Mouse (Mus musculus) MN1 (cell line): ENCODE measurements at regions not wholly inside any gene's neighbourhood (a gene's known extent, or its start where the extent isn't known, plus 50 kb on each side); places are given as distances from the start of the nearest gene placed in this dataset.
"Not testable (repeated sequence)": the region's sequence is repeated elsewhere in the genome, so short reads cannot be mapped to it uniquely, and the experiment has no call there.

Source experiments
- DNase-seq: peaks from one replicate; pipeline ENCODE4 v3.0.0-alpha.2; 2016; ENCODE audit warnings: low spot score

DNA sequence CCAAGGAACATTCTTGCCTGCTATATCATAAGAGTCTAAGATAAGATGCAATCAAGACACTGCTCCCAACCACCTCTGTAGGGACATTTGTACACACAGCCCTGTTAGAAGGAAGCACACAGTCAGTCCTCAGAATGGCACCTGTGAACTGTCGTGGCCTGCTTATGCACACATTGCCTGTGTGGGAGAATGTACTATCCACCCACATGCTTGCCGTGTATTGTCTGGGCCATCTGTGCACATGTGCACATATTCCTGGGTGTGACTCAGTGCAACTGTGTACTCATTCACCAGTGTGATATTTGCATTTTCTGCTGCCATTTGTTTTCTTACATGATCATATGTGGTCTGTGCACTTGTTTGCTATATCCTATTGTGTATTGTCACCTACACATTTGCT is 333.8 kb upstream of the 3110018I06Rik start:
- no peak for DNase-seq

DNA sequence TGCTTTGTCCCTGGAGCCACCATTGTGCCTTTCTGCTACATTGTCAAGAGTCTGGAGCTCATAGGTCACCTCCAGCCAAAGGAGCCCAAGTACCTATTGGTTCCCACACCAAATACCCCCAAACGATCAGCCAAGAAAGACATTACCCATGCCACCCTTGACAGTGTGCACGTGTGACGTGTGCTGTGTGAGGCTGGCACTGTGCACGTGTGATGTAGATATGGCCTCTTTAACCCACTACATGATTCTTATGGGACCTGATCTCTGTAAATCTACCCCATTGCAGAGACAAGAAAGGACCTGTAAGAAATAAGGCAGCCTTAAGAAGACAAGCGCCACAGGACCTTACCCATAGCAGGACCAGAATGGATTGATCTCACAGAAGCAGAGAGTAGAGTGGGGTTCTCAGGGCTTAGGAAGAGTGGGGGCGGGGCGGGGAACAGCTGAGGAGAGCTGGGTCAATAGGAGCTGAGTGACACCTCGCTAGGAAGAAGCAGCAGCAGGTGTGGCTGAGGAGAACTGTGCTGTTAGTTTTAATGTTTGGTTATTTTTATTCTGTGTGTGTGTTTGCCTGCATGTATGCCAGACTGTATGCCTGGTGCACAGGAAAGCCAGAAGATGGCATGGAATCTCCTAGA is 331.5 kb upstream of the 3110018I06Rik start:
- DNase-seq, result no peak

DNA sequence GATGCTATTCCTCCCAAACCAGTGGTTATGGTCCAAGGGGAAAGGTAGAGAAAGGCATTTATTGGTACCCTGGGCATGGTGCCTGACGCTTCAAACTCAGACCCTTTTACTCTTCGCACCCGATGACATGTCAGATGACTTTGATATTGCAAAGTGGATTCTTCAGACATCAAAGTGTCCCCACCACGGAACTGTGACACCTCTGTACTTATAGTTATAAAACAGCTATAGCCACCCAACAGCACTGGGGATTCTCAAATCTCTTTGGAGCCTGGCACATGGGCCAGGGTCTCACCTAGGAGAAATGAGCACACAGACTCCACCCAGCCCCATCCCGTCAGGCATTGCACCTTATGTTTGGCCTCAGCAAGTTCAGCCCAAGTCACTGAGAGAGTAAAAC is 329.3 kb upstream of the 3110018I06Rik start:
- DNase-seq, result no peak

DNA sequence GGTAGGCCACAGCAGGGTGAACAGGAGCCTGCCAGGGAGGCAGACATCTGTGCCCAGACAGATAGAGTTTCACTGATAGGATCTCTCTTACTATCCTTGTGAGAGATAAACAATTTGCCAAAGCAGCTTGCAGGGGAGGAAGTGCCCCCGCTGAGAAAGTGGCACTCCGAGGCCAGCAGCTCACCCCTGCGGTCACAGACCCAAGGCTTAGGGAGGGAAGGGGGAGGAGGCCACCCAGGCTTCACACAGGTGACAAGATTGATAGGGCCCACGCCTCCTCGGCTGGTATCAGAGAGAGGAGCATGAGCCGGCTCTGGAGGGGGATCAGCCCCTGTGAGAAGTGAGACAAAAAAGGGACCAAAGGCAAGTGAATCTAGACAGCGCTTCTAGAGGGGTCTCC is 328.3 kb upstream of the 3110018I06Rik start:
- no peak for DNase-seq

DNA sequence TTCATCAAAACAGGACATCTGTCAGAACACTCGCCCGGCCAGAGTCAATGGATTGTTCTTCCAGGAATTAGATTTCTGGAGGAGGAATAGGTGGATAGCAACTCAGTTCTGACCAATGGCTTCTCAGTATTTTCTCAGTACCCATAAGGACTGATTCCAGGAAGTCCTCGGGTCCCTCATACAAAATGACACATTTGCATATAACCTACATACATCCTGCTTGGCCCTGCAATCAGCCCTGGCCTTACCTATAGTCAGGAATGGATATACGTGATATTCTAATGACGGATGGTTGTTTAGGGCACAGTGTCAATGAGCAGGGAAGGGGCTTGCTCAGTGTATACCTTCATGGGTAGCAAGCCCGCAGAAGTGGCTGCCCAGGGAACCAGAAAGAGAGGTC is 327.8 kb upstream of the 3110018I06Rik start:
- no peak for DNase-seq

DNA sequence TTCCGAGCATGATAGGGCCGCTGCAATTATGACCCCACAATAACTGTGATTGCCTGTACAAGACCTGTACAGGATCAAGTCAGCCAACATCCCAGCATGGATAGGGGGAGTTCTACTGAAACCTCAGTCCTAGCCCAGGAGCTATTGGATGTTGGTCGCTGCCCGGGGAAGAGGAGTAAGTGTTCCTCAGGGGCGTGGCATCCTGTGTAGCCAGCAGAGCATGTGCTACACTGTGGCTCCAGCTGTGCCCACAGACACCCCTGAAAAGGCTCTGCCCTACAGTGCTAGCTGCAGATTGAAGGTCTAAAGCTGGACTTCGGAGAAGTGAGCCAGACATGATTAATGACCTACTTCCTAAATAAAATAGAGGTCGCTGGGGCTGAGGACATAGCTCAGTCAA is 317.5 kb upstream of the 3110018I06Rik start:
- no peak for DNase-seq

DNA sequence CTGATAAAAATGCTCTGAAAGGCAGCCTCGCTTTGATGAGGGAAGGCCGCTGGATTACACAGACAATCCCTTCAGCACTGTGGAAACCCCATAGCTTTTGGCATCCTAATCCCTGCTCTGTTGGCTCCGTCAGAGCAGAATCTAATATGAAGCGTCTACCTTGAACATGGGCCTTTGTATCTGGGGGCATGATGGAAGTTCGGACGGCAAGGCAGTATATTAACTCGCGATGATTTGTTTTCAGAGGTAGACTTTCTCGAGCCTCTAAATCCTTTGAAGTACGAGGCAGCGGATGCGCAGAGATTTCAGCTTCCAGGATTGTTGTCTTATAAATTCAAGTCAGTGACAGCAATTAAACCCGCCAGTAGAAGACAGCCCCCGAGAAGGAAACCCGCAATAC is 316.8 kb upstream of the 3110018I06Rik start:
- no peak for DNase-seq

DNA sequence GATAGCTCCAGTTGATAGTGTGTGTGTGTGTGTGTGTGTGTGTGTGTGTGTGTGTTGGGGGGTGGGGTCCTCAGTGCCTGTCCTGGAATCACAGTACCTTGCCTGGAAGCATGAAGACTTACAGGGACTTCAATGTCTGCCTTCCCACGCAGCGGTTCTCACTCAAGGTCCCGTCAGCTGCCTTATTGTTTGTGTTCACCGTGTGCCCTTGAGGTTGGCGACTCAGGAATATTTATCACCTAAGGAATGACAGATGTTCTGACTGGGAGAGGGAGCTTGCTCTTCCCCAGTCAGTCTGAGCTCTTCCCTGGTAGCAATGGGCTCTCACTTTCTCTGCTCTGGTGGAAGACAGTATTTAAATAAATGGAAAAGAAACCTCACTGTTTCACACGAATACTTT is 309.8 kb upstream of the 3110018I06Rik start:
- no peak for DNase-seq

DNA sequence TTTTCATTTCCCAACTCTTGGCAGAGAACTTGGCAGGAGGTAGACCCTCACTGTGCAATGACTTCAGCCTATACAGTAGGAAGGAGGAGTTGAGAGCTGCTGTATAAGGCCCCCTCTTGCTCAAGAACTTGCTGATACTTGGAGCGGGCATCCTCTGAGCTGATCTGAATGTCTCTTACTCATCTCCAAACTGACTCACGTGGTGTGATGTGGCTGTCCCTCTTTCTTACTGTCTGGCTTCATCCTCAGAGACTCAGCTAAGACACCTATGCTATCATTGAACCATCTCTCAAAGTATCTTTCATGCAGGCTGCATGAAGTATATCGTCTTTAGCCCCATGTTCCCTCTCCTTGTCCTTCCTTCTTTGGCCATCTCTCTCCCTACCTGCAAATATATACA is 307.9 kb upstream of the 3110018I06Rik start:
- DNase-seq, result no peak

DNA sequence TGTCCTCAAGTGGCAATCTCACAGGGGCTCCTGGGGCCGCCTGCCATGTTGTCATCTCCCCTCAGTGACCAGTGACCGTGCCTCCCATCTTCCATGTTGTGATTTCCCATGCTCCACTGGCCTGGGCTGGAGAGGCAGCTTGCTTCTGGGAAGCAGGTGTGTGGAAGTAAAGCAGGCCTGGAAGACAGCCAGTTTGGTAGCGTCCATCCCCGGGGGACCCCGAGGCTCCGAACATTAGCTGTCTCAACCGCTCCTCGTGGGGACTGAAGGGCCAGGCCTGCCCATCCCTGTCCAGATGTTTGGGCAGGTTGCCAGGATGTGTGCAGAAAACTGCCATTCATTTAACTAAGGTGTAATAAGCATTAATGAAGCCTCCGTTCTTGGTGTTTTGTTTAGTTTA is 307.1 kb upstream of the 3110018I06Rik start:
- no peak for DNase-seq

DNA sequence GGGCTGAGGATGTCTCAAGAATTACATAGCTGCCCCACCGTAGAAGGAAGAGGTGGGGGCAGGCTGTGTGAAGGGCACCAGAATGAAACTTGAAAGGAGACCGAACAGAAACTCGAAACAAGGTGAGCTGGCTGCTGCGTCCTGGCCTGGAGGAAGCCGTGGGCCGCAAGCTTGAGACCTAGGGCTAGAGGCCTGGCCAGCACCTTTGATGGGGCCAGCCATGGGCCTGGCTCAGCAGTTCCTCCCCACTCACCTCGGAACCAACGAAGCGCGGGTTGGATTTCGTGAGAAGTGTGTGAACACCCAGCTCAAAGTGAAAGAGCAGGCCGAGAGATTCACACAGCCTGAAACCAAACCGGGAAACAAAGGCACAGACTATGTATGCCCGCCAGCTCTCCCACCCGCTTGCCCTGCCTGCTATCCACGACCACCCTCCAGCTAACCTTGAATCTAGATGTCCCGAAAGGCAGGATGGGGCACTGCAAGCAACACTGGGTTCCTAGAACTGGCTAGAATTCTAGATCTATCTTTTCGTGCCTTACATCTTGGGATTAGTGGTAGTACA is 306.3 kb upstream of the 3110018I06Rik start:
- no peak for DNase-seq

DNA sequence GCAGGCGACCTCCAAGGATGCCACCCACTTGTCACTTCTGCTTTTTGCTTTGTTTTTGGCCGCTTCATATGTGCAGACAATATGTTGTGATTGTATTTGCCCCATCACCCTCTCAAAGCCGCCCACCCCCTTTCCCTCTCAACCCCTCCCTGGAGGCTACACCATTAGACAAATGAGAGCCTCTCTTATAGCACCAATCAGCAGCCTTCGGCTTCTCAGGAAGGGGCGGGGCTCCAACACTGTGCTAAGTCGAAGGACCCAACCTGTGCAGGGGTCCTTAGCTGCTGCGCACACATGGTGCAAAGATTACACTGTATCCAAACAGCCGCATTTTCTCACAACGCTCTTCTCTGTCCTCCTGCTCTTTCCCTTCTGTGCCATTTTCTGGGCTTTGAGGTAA is 305.1 kb upstream of the 3110018I06Rik start:
- no peak for DNase-seq

DNA sequence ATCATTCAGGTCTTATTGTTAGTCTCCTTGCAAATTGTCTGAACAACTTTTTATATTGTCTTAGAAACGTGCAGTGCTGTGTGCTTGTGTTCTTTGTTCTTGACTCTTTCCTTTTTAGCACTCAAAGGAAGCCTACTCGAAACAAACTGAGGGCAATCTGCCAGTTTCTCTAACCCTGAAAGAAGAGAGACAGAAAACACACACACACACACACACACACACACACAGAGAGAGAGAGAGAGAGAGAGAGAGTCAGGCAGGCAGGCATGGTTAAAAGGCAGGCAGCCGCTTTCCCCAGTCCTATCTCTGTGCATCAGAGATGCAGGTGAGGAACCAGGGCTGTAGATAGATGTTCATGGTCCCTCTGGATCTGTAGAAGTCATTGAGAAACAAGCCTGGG is 304.0 kb upstream of the 3110018I06Rik start:
- DNase-seq, result no peak

DNA sequence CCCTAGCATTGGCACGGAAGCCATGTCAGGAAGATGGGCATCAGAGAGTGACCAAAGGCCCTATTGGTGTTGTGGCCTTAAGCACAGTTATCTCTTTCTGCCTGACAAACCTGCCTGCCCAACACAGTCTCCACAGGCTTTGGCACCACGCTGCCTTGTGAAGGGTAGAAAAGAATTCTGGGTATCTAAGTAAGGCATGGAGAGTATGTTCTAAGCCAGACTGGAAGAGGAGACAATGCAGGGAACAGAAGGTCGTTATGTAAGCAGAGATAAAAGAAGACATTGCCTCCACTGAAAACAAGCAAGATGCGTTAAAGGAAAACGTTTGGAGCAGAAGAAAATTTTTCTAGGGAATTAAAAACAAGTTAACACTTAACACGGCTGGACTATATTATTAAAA is 302.1 kb upstream of the 3110018I06Rik start:
- no peak for DNase-seq

DNA sequence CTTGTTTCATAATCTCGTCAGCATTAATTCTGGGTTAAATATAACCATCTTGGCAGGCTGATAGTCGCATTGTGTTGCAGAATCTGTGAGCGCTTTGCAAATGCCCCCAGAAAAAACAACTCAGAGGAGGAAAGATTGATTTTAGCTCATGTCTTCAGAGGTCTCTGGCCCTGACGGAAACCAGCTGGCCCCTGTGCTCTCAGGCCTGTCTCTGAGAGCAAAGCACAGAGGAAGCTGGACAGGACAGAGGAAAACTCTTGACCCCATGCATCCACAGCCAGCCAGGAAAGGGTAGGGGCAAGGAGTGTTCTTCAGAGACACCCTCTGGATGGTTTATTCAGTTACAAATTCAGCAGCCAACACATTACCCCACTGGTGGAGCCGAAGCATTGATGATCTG is 300.4 kb upstream of the 3110018I06Rik start:
- DNase-seq, result no peak

DNA sequence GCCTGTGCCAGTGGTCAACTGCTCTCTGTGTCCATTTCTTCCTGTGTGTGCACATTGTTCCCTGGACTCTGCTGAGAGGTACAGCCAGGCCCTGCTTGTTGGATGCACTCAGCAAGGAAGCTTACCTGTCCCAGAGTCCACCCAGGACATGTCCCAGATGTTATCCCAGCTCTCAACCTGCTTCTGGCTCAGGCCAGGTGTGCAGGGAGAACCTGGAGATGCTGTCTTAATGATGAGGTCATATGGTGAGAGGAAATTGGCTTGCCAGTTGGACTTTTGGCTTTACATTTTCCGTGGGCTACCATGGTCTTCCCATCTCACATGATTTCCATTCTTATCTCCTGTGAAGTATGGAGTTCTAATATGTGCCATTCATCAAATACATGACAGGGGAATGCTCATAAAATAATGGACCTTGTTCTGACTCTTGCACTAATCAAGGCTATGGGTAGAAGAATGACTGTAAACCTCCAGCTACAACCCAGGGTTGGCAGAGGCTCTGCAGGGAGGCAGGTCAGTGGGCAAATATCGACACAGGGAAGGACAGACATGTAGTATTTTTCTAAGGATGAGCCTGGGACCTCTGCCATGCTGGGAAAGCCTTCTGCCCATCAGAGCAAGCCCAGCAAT is 289.9 kb upstream of the 3110018I06Rik start:
- no peak for DNase-seq

DNA sequence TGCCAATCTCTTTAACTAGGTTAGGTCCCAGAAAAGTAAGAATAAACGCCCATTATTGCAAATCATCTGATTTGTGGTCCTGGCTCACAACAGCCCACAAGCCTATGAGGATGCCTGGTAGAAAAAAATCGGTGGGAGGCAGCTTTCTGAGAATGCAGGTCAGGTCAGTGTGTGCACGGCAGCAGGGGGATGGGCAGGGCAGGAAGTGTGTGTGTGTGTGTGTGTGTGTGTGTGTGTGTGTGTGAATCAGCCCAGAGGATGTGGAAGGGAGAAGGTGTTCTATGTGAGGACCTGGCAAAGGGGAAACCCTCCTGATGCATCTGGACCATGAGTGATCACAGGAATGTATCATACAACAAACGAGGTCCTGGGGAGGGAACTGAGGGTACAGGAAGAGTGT is 287.5 kb upstream of the 3110018I06Rik start:
- DNase-seq, result no peak

DNA sequence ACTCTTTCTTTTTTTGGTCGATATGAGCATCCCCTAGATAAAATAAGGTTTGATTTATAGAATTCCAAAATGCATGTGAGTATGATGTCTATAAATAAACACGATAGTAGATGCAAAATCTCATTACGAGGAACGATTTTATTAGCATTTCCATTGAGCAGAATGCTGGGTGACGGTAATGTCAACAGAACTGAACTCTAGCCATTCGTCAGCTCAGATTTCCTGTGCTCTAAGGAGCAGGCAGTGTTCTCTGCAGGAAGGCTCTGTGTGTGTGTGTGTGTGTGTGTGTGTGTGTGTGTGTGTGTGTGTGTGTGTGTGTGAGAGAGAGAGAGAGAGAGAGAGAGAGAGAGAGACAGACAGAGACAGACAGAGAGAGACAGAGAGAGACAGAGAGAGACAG is 279.6 kb upstream of the 3110018I06Rik start:
- DNase-seq, result not testable (repeated sequence)

DNA sequence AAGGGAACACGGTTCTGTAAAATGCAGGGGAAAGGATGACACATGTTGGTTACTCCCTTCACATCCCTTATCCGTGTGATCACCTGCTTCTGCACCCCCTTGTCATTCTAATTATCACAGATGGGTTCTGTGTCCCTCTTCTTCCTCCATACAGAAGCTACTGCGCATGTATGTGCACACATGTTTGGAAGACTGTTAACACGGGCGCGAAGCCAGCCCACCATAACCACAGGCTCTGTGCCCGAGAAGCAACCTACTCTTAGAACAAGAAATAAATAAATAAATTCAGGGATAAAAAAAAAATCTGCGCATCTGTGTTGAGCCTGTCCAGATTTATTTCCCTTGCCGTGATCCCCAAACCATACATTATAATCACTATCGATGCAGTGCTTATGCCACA is 275.6 kb upstream of the 3110018I06Rik start:
- no peak for DNase-seq

DNA sequence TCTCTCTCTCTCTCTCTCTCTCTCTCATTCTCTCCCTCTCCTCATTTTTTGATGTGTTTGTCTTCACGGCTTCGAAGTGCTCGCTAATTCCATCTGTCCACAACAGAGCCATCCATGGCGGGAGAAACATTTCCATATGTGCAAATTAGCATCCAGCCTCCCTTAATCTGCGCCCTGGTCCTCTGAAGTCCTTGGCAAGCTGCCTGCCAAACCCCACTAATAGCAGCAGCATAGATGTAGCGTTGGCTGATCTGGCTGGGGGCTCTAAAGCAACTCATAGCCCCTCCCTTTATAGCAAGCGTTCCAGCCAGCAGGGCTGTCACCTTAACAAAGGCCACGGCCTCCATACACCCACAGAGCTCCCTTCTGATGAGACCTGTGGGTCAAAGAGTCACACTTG is 272.3 kb upstream of the 3110018I06Rik start:
- no peak for DNase-seq

DNA sequence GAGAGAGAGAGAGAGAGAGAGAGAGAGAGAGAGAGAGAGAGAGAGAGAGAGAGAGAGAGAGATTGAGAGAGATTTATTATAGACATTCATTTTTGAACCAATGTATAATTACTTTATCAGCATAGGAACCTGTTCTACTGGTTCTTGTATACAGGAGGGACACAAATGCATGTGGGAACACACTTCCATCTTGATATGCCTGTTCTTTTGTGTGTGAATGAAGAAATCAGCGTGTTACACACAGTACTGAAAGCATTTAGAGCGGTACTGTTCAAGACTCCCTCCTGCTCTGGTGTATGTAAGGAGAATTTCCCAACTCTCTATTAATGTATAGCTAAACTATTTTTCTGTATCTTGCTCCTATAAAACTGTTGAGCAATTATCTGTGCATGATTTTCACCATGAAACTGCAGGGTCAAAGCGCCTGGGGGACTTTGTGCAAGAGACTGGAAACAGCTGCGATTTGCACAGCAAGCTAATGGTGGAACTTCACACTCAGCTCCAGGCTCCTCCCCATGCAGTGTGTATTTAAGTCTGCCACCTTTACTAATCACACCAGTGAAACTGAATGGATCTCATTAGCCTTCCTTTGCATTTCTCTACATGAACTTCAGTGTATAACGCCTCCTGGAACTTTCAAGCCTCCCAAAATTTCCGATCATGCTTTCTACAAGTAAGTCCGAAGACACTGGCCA is 267.0 kb upstream of the 3110018I06Rik start:
- no peak for DNase-seq

DNA sequence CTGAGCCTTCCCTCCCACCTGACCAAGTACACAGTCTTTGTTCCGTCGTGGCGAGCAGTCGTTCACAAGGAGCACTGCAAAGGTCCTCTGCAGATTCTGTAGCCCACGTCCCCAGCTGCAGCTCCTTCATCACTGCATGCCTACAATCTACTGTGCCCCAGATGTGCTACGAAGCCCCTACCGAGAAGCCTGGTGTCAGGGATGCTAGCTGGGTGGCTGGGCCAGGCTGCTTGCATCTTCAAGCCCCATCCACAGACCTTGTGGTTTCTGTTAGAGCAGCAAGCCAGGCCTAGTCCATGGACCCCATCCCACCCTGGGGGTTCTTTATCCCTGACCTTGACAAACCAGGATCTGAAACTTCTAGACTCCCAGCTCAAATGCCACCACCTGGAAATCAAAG is 266.3 kb upstream of the 3110018I06Rik start:
- DNase-seq, result no peak

DNA sequence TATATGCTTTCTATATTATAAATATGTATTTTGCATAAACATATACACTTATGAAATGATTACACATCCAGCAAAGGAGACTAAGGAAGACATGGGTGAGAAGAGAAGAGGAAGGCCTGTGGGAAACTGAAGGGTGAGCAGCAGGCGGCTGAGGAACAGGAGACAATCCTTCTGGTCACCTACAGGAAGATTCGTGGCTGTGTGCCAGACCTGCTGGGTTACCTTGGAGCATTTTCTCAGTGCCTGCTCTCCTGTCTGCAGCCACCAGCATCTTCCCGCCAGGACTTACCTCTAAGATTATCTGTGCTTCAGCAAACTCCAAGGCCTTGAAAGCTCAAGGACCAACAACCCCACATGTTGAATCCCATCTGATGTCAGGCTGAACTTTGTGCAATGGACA is 258.3 kb upstream of the 3110018I06Rik start:
- DNase-seq, result no peak
